Mouse (Mus musculus) megakaryocyte progenitor cell, adult 5-6 weeks (primary cell): Measurements from ENCODE around the gene Vps51. TPM values are rescaled to one million over a fixed set of nuclear protein-coding genes. Genes with fewer than 3 reads are reported as not detected.

Experiments
- ATAC-seq: replicated peaks from 2 replicates; pipeline ENCODE4 v1.8.0; 2016; ENCODE audit warnings: mild to moderate bottlenecking, moderate TSS enrichment, inconsistent platforms; ENCODE audit not compliant: poor library complexity
- total RNA-seq, 2 experiments: library from RNA; stranded (forward) in 1 of 2; stranded (reverse) in 1 of 2; fragments of 157-497, 149-512 nt in 1 of 2; fragments of 200-1000 nt in 1 of 2; gene quantifications; 2 replicates each; pipeline versions ENCODE4 v1.2.3 to v1.2.4; 2015 to 2017

The Vps51 gene
- total RNA-seq, 2 experiments from 2014 or later, result 30.4 to 42.8 TPM

GRCm38 (mm10) chr19:6048681-6049410 lies 28.2 kb downstream of the Vps51 start:
- no peak for ATAC-seq

GRCm38 (mm10) chr19:6047899-6048166 lies 29.2 kb downstream of the Vps51 start:
- ATAC-seq, result no peak

- no peak for ATAC-seq
These were observed 29.7 kb downstream of the Vps51 start for GRCm38 (mm10) chr19:6047154-6047898.

GRCm38 (mm10) chr19:6046294-6047153 lies 30.5 kb downstream of the Vps51 start, which contains the start of gene Syvn1:
TSS of gene Syvn1 (plus strand) at chr19:6046576.
- peak; percentile 82 for ATAC-seq

- peak; percentile 32 for ATAC-seq
These were observed 31.4 kb downstream of the Vps51 start for GRCm38 (mm10) chr19:6045366-6046293.

- peak; percentile 32; the same call in 1 of the 2 replicates for ATAC-seq
These were observed 32.9 kb downstream of the Vps51 start for GRCm38 (mm10) chr19:6044102-6044501.

GRCm38 (mm10) chr19:6042293-6042692 lies 34.7 kb downstream of the Vps51 start:
- no peak for ATAC-seq

- no peak for ATAC-seq
These were observed 37.0 kb downstream of the Vps51 start for GRCm38 (mm10) chr19:6040002-6040401.

GRCm38 (mm10) chr19:6038326-6038725 lies 38.7 kb downstream of the Vps51 start:
- ATAC-seq, result no peak

GRCm38 (mm10) chr19:6037695-6038094 lies 39.3 kb downstream of the Vps51 start:
- ATAC-seq, result no peak

GRCm38 (mm10) chr19:6035966-6036585 lies 41.0 kb downstream of the Vps51 start:
- peak; percentile 52; the same call in 1 of the 2 replicates for ATAC-seq

GRCm38 (mm10) chr19:6030520-6031280 lies 46.3 kb downstream of the Vps51 start:
- peak; percentile 44; the same call in 1 of the 2 replicates for ATAC-seq

GRCm38 (mm10) chr19:6029426-6029825 lies 47.6 kb downstream of the Vps51 start:
- no peak for ATAC-seq

- ATAC-seq, result no peak
These were observed 48.0 kb downstream of the Vps51 start for GRCm38 (mm10) chr19:6028991-6029390.

GRCm38 (mm10) chr19:6023930-6024329 lies 53.1 kb downstream of the Vps51 start:
- no peak for ATAC-seq

GRCm38 (mm10) chr19:6023059-6023458 lies 54.0 kb downstream of the Vps51 start:
- no peak for ATAC-seq

GRCm38 (mm10) chr19:6020276-6020675 lies 56.8 kb downstream of the Vps51 start:
- no peak for ATAC-seq

GRCm38 (mm10) chr19:6018142-6019089 lies 58.6 kb downstream of the Vps51 start:
- peak; percentile 59 for ATAC-seq
